Mouse (Mus musculus) ES-E14 (cell line): Measurements from ENCODE around the gene Gucy1b1. TPM values are rescaled to one million over a fixed set of nuclear protein-coding genes. Genes with fewer than 3 reads are reported as not detected.

Experiments
- DNase-seq: peaks from one replicate; pipeline ENCODE4 v3.0.0-alpha.2; 2013; ENCODE audit warnings: low read depth, low spot score
- H3K27ac ChIP-seq: 2 replicates; pipeline ENCODE4 v1.5.1; 2012; ENCODE audit warnings: low read depth, mild to moderate bottlenecking, low read length, moderate library complexity, mixed read lengths; ENCODE audit not compliant: poor library complexity, insufficient read depth, severe bottlenecking
- H3K36me3 ChIP-seq: 2 replicates; pipeline ENCODE4 v1.6.1; 2012; ENCODE audit warnings: mild to moderate bottlenecking, low read length, moderate library complexity, mixed read lengths; ENCODE audit not compliant: control insufficient read depth, poor library complexity, insufficient read depth, severe bottlenecking
- H3K4me1 ChIP-seq, 2 experiments: fragments of 150-350 bp in 1 of 2; sonication (generic) in 1 of 2; 2 replicates each; pipeline ENCODE4 v1.6.1; 2012; ENCODE audit warnings: low read length in 2 of 2, mild to moderate bottlenecking in 1 of 2, mixed read lengths in 1 of 2; ENCODE audit not compliant: control insufficient read depth in 2 of 2, insufficient read depth in 2 of 2, poor library complexity in 1 of 2
- H3K4me3 ChIP-seq, 2 experiments: fragments of 150-350 bp in 1 of 2; sonication (generic) in 1 of 2; 2 replicates each; pipeline ENCODE4 v1.5.1; 2012; ENCODE audit warnings: low read length in 2 of 2, low read depth in 1 of 2, mild to moderate bottlenecking in 1 of 2, mixed read lengths in 1 of 2; ENCODE audit not compliant: insufficient read depth in 1 of 2, poor library complexity in 1 of 2, severe bottlenecking in 1 of 2
- H3K9ac ChIP-seq: 2 replicates; pipeline ENCODE4 v1.6.1; 2012; ENCODE audit warnings: low read depth, mild to moderate bottlenecking, low read length, mixed read lengths; ENCODE audit not compliant: poor library complexity, insufficient read depth, severe bottlenecking
- H3K9me3 ChIP-seq: fragments of 150-350 bp; sonication (generic); 2 replicates; pipeline ENCODE4 v1.6.1; 2012; ENCODE audit warnings: low read depth, mild to moderate bottlenecking, low read length; ENCODE audit not compliant: control insufficient read depth, insufficient read depth
- CHD2 ChIP-seq: IDR thresholded peaks from 2 replicates; pipeline ENCODE4 v1.6.1; 2014; ENCODE audit warnings: mild to moderate bottlenecking, low read depth, low read length, inconsistent platforms
- HCFC1 ChIP-seq: IDR thresholded peaks from 2 replicates; pipeline ENCODE4 v1.6.1; 2012; ENCODE audit warnings: low read length, inconsistent platforms, borderline replicate concordance; ENCODE audit not compliant: insufficient read depth
- MAFK ChIP-seq: IDR thresholded peaks from 2 replicates; pipeline ENCODE4 v1.6.1; 2014; ENCODE audit warnings: mild to moderate bottlenecking, low read depth, low read length, inconsistent platforms; ENCODE audit not compliant: insufficient read depth
- ZC3H11A ChIP-seq: IDR thresholded peaks from 2 replicates; pipeline ENCODE4 v1.6.1; 2012; ENCODE audit warnings: low read depth, mild to moderate bottlenecking, inconsistent platforms, low read length, borderline replicate concordance
- ZNF384 ChIP-seq: IDR thresholded peaks from 2 replicates; pipeline ENCODE4 v1.6.1; 2012; ENCODE audit warnings: low read depth, low read length, inconsistent platforms
- in situ Hi-C, 2 experiments: fragments of 600-800 bp; cut with MboI; formaldehyde crosslinking; loops; one replicate each; pipeline ENCODE4 v1.15.1; 2025; ENCODE audit warnings: low sequenced_read_pairs in 2 of 2, inconsistent platforms in 1 of 2; ENCODE audit not compliant: unreplicated experiment in 2 of 2
- total RNA-seq: library from RNA; depleted of rRNA; stranded (reverse); fragments of 300-350 nt; gene quantifications from 2 replicates; pipeline ENCODE4 v1.2.3, GENCODE M21; 2012; rRNA removed

The Gucy1b1 gene
- 0.26 and 0.49 TPM in 2 replicates for total RNA-seq

DNA sequence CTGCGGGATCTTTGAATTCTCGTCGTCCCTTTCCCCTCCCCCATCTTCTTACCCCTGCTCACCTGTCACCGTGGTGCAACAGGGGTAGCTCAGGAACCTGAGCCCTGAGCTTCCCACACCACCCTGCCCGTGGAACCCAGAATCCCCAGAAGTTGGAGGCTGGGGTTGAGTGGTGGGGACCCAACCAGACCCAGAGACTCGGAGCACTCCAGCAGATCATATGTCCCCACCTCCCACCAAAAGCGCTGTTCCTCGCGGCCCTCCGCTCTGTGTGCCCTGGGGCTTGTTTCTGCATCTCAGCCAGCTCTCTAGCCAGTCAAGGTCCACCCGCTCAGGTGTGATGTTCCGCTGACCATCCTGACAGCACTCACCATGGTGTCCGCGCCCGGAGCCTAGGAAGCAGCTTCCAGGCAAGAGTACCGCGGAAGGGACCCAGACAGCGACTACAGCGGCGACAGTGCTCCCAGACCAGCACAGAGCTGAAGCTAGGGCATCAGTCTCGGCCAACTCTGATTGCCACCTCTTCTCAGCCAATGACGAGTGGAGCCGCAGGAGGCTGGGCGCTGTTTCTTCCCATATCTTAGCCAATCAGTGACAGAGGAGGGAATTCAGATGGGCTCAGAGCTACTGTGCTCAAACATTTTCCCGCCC lies at the start of gene Gucy1b1:
Gucy1b1 (minus strand) TSS at position 489 of the 651 bp plus-strand sequence.
- in situ Hi-C loops = loop anchor here in 1 of 2 experiments (25.0 kb wide), 1 partner anchor 263 kb away; no protein-coding TSS in a partner anchor
- no peak for TF ChIP-seq MAFK
- TF ChIP-seq CHD2 = peak; percentile 17; the same call in 1 of the 2 replicates

GRCm38 (mm10) chr3:82118916-82119315 lies 44.4 kb upstream of the Gucy1b1 start:
- Histone ChIP-seq H3K9me3 (no peaks in the 10 kb centered on the region), H3K27ac (no peak overlapping the region), H3K36me3 (no peaks in the 10 kb centered on the region), H3K4me1 (no peaks in the 10 kb centered on the region), H3K4me3 (no peak overlapping the region), H3K9ac (no peak overlapping the region)
- DNase-seq = no peak
- TF ChIP-seq ZC3H11A = no peak
- no peak for TF ChIP-seq ZNF384
- no peak for TF ChIP-seq CHD2
- TF ChIP-seq HCFC1 = no peak
- TF ChIP-seq MAFK = no peak
- in situ Hi-C loops = no loop called here

More for the DNA sequence above, at the start of gene Gucy1b1:
- Histone ChIP-seq H3K9ac (no peak within 1 kb of the TSS; the same call in 1 of the 2 replicates), H3K9me3 (no peaks in the 10 kb centered on the region), H3K27ac (no peak within 1 kb of the TSS), H3K4me1 (no peaks in the 10 kb centered on the region), H3K36me3 (no peaks in the 10 kb centered on the region), H3K4me3 (peak within 1 kb of the TSS; percentile 52 to 62)
- peak; percentile 63 for DNase-seq

DNA sequence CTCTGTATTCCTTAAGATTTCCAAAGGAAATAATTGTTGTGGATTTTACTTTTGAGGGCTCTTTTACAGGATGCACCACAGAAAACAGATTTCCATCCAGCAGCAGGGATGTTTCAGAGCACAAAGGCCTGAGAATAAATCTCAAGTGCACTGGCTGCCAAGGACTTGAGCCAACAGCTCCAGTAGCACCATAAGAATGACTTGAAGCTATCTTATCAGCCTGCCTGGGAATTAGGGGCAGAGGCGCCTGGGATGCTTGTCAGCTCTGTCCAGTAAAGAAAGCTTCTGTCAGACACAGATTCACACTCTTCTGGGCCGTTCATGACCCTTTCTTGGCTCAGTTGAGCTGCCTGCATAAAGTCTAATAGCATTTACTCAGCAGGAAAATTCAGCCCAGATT lies 38.0 kb upstream of the Gucy1b1 start:
- Histone ChIP-seq H3K9me3 (no peaks in the 10 kb centered on the region), H3K4me3 (no peak overlapping the region), H3K27ac (no peak overlapping the region), H3K9ac (no peak overlapping the region), H3K4me1 (no peaks in the 10 kb centered on the region), H3K36me3 (no peaks in the 10 kb centered on the region)
- DNase-seq = no peak
- in situ Hi-C loops = no loop called here
- TF ChIP-seq CHD2 = no peak
- TF ChIP-seq ZC3H11A = no peak
- no peak for TF ChIP-seq ZNF384
- TF ChIP-seq MAFK = no peak

DNA sequence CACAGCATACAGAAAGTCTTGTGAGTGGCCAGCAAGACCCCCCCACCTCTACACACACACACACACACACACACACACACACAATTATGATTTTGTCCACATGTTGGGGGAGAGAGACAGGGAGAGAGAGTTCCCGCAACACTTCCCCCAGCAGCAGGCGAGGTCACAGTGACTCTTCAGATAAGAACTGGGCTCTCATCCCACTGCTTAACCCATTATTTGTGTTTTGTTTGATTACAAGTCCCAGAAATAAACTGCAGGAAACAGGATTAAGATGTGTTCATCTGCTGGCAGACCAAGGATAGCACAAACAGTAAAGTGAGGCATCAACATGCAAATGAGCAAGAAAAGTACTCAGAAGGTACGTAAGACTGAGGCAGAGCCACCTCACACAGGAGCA lies 37.5 kb upstream of the Gucy1b1 start:
- TF ChIP-seq MAFK = no peak
- Histone ChIP-seq H3K27ac (no peak overlapping the region), H3K9me3 (no peaks in the 10 kb centered on the region), H3K9ac (no peak overlapping the region), H3K4me3 (no peak overlapping the region), H3K36me3 (no peaks in the 10 kb centered on the region), H3K4me1 (no peaks in the 10 kb centered on the region)
- in situ Hi-C loops = no loop called here
- no peak for DNase-seq

DNA sequence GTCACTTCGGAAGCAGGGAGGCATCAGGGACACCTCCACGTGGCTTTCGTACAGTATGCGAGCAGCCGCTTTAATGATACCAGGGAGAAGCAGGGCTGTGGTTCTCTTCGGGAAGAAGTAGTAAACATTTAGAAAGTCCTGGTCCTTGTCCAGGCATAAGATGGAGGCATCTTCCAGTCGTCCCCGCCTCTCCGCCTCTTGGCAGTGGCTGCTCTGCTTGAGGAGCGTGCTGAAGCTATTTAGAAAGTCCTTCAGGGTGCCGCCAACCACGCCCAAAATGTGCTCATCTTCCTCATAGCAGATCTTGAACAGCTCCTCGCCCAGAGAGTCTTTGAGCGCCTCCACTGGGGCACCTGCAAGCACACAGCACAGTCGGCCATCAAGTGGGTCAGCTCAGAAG lies 34.5 kb upstream of the Gucy1b1 start:
- no peak overlapping the region for H3K4me3 ChIP-seq
- TF ChIP-seq MAFK (no peak), ZNF384 (no peak), CHD2 (no peak), ZC3H11A (no peak), HCFC1 (no peak)
- H3K4me1 ChIP-seq = no peaks in the 10 kb centered on the region
- in situ Hi-C loops = no loop called here
- H3K9ac ChIP-seq = no peak overlapping the region
- no peaks in the 10 kb centered on the region for H3K36me3 ChIP-seq
- no peaks in the 10 kb centered on the region for H3K9me3 ChIP-seq
- no peak overlapping the region for H3K27ac ChIP-seq
- DNase-seq = no peak
